Mouse (Mus musculus) heart, postnatal 4 days (tissue): ENCODE measurements at regions not wholly inside any gene's neighbourhood (a gene's known extent, or its start where the extent isn't known, plus 50 kb on each side); places are given as distances from the start of the nearest gene placed in this dataset.

Source experiments
- DNase-seq: peaks from one replicate; pipeline ENCODE4 v3.0.0; 2021

GRCm38 (mm10) chr15:60101485-60102280, 85.3 kb upstream of the 4933412E24Rik start:
- no peak for DNase-seq

GRCm38 (mm10) chr15:60097141-60097540, 80.7 kb upstream of the 4933412E24Rik start:
- DNase-seq = peak; percentile 75

GRCm38 (mm10) chr15:60096131-60096530, 79.7 kb upstream of the 4933412E24Rik start:
- no peak for DNase-seq

GRCm38 (mm10) chr15:60089921-60090320, 73.5 kb upstream of the 4933412E24Rik start:
- no peak for DNase-seq

GRCm38 (mm10) chr15:60088964-60089899, 72.8 kb upstream of the 4933412E24Rik start:
- no peak for DNase-seq
